Mouse (Mus musculus) cerebellum, adult 2 months (tissue): Measurements from ENCODE around the gene Plekhh2. TPM values are rescaled to one million over a fixed set of nuclear protein-coding genes. Genes with fewer than 3 reads are reported as not detected.

Experiments used
- DNase-seq, 2 experiments: peaks; one replicate each; pipeline ENCODE4 v3.0.0; 2021
- H3K27ac ChIP-seq: fragments of 200-500 bp; 2 replicates; pipeline ENCODE4 v1.5.1; 2012; ENCODE audit warnings: low read length, control low read depth, inconsistent platforms; ENCODE audit not compliant: insufficient read depth
- H3K27me3 ChIP-seq: fragments of 200-500 bp; 2 replicates; pipeline ENCODE4 v1.6.1; 2012; ENCODE audit warnings: inconsistent platforms, mild to moderate bottlenecking, low read length, moderate library complexity; ENCODE audit not compliant: control insufficient read depth, insufficient read depth
- H3K4me1 ChIP-seq: fragments of 200-500 bp; 2 replicates; pipeline ENCODE4 v1.6.1; 2011; ENCODE audit warnings: low read length; ENCODE audit not compliant: control insufficient read depth, insufficient read depth
- H3K4me3 ChIP-seq: fragments of 200-500 bp; replicated peaks from 2 replicates; pipeline ENCODE3; 2011; ENCODE audit warnings: mild to moderate bottlenecking, low read depth, low read length, control low read depth; ENCODE audit not compliant: insufficient read depth
- CTCF ChIP-seq: fragments of 200-500 bp; IDR thresholded peaks from 2 replicates; pipeline ENCODE4 v1.5.1; 2011; ENCODE audit warnings: low read depth, mild to moderate bottlenecking, control low read depth, low read length, moderate library complexity, borderline replicate concordance; ENCODE audit not compliant: insufficient read depth
- POLR2A ChIP-seq: fragments of 200-500 bp; IDR thresholded peaks from 2 replicates; pipeline ENCODE4 v1.6.1; 2011; ENCODE audit warnings: low read length, control low read depth, borderline replicate concordance; ENCODE audit not compliant: insufficient read depth
- WGBS: fragments of 180-500 bp; shearing (Covaris S2); methylation state at CpG from one replicate; pipeline ENCODE4 v1.1.7; 2018; 5-methylcytosine and 5-hydroxymethylcytosine counted together
- polyA plus RNA-seq: library from polyadenylated mRNA; depleted of rRNA; stranded (reverse); fragments of >200 nt; gene quantifications from 2 replicates; pipeline ENCODE4 v1.2.3, GENCODE M21; 2012

Gene Plekhh2
- polyA plus RNA-seq, 1 experiment: 5.3 TPM

- Histone ChIP-seq H3K4me1 (peaks cover 3% of the 10 kb centered on the region), H3K27ac (no peak overlapping the region), H3K4me3 (no peak overlapping the region), H3K27me3 (no peaks in the 10 kb centered on the region)
- no peak for DNase-seq
- WGBS: 61% methylated on average over 5 of the region's 5 CpGs
- no peak for TF ChIP-seq CTCF
- no peak for TF ChIP-seq POLR2A
Observed at GRCm38 (mm10) chr17:84607617-84608016, 95.9 kb downstream of the Plekhh2 start.

- no peak for TF ChIP-seq POLR2A
- no peak for TF ChIP-seq CTCF
- no peaks in the 10 kb centered on the region for H3K27me3 ChIP-seq
- no peak overlapping the region for H3K4me3 ChIP-seq
- no peaks in the 10 kb centered on the region; the same call in 1 of the 2 replicates for H3K4me1 ChIP-seq
- 80% methylated on average over 4 of the region's 4 CpGs for WGBS
- no peak for DNase-seq
- no peak overlapping the region for H3K27ac ChIP-seq
Observed at GRCm38 (mm10) chr17:84608606-84609005, 96.9 kb downstream of the Plekhh2 start.

- DNase-seq: no peak
- no peak overlapping the region for H3K27ac ChIP-seq
- WGBS: 46% methylated on average over 9 of the region's 9 CpGs
- H3K27me3 ChIP-seq: no peaks in the 10 kb centered on the region
- no peak overlapping the region for H3K4me3 ChIP-seq
- no peaks in the 10 kb centered on the region; the same call in 1 of the 2 replicates for H3K4me1 ChIP-seq
- TF ChIP-seq CTCF (no peak), POLR2A (no peak)
Observed at GRCm38 (mm10) chr17:84611500-84611899, 99.8 kb downstream of the Plekhh2 start.

GRCm38 (mm10) chr17:84611971-84612370 lies 100.3 kb downstream of the Plekhh2 start:
- 57% methylated on average over 7 of the region's 7 CpGs for WGBS
- Histone ChIP-seq H3K4me1 (no peaks in the 10 kb centered on the region; the same call in 1 of the 2 replicates), H3K27me3 (no peaks in the 10 kb centered on the region), H3K27ac (no peak overlapping the region), H3K4me3 (no peak overlapping the region)
- DNase-seq: no peak
- TF ChIP-seq POLR2A: no peak
- no peak for TF ChIP-seq CTCF

- H3K27ac ChIP-seq: no peak overlapping the region
- WGBS: 72% methylated on average over 11 of the region's 11 CpGs
- H3K27me3 ChIP-seq: no peaks in the 10 kb centered on the region
- no peak overlapping the region for H3K4me3 ChIP-seq
- no peaks in the 10 kb centered on the region; the same call in 1 of the 2 replicates for H3K4me1 ChIP-seq
- no peak for DNase-seq
- TF ChIP-seq POLR2A: no peak
- TF ChIP-seq CTCF: no peak
Observed at GRCm38 (mm10) chr17:84615811-84616210, 104.1 kb downstream of the Plekhh2 start.

GRCm38 (mm10) chr17:84616526-84617074 lies 104.9 kb downstream of the Plekhh2 start:
- DNase-seq: no peak
- TF ChIP-seq POLR2A: no peak
- no peak for TF ChIP-seq CTCF
- Histone ChIP-seq H3K27ac (no peak overlapping the region), H3K4me3 (no peak overlapping the region), H3K27me3 (no peaks in the 10 kb centered on the region), H3K4me1 (no peaks in the 10 kb centered on the region; the same call in 1 of the 2 replicates)
- 90% methylated on average over 6 of the region's 6 CpGs for WGBS

- Histone ChIP-seq H3K27ac (no peak overlapping the region), H3K4me1 (no peaks in the 10 kb centered on the region), H3K27me3 (no peaks in the 10 kb centered on the region), H3K4me3 (no peak overlapping the region)
- no peak for DNase-seq
- TF ChIP-seq CTCF (no peak), POLR2A (no peak)
- WGBS: 92% methylated on average over 6 of the region's 6 CpGs
Observed at GRCm38 (mm10) chr17:84617953-84618352, 106.3 kb downstream of the Plekhh2 start.

- TF ChIP-seq CTCF (no peak), POLR2A (no peak)
Observed at GRCm38 (mm10) chr17:84619112-84619511, 107.4 kb downstream of the Plekhh2 start.

GRCm38 (mm10) chr17:84620076-84620475 lies 108.4 kb downstream of the Plekhh2 start:
- DNase-seq: no peak
- no peaks in the 10 kb centered on the region for H3K4me1 ChIP-seq
- TF ChIP-seq CTCF (no peak), POLR2A (no peak)
- no peak overlapping the region for H3K4me3 ChIP-seq
- WGBS: 68% methylated on average over 3 of the region's 3 CpGs
- no peaks in the 10 kb centered on the region for H3K27me3 ChIP-seq
- no peak overlapping the region for H3K27ac ChIP-seq

More at GRCm38 (mm10) chr17:84619112-84619511, 107.4 kb downstream of the Plekhh2 start:
- no peaks in the 10 kb centered on the region for H3K27me3 ChIP-seq
- H3K4me3 ChIP-seq: no peak overlapping the region
- no peak overlapping the region for H3K27ac ChIP-seq
- DNase-seq: no peak
- H3K4me1 ChIP-seq: no peaks in the 10 kb centered on the region
- WGBS: 69% methylated on average over 7 of the region's 7 CpGs
